Mouse (Mus musculus): ENCODE results near the gene Psmd9. TPM values are rescaled to one million over a fixed set of nuclear protein-coding genes. Genes with fewer than 3 reads are reported as not detected.

Gene Psmd9
- total RNA-seq, 2 experiments from 2014 or later = 29.2 to 29.7 TPM

GRCm38 (mm10) chr5:123276636-123277341 is 107.6 kb downstream of the Psmd9 start:
- intact Hi-C loops (cut with DNase I) = no loop called here
- DNase-seq (ENCODE audit: low spot score in 2 of 2) = no peak

GRCm38 (mm10) chr5:123277342-123277701 is 108.1 kb downstream of the Psmd9 start:
- intact Hi-C loops (cut with DNase I) = no loop called here

GRCm38 (mm10) chr5:123277704-123278103 is 108.5 kb downstream of the Psmd9 start:
- no peak for DNase-seq (ENCODE audit: low spot score in 2 of 2)
- intact Hi-C loops (cut with DNase I) = no loop called here

More at GRCm38 (mm10) chr5:123277342-123277701, 108.1 kb downstream of the Psmd9 start:
- DNase-seq (ENCODE audit: low spot score in 2 of 2) = no peak

DNA sequence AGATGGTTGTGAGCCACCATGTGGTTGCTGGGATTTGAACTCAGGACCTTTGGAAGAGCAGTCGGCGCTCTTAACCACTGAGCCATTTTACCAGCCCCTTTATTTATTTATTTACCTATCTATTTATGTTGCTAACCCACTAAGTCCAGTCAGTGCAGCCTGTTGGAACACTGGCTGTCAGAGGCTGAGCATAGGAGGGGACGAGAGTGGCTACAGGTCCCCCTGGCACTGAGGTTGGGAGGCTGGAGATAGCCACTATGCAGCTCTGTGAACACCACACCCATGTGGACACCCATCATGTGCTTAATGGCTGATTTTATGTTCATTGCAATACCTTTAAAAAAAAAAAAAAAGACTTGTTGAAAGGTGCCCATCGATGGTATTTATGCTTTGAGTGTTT is 110.0 kb downstream of the Psmd9 start:
- intact Hi-C loops (cut with DNase I) = no loop called here
- no peak for DNase-seq (ENCODE audit: low spot score in 2 of 2)

DNA sequence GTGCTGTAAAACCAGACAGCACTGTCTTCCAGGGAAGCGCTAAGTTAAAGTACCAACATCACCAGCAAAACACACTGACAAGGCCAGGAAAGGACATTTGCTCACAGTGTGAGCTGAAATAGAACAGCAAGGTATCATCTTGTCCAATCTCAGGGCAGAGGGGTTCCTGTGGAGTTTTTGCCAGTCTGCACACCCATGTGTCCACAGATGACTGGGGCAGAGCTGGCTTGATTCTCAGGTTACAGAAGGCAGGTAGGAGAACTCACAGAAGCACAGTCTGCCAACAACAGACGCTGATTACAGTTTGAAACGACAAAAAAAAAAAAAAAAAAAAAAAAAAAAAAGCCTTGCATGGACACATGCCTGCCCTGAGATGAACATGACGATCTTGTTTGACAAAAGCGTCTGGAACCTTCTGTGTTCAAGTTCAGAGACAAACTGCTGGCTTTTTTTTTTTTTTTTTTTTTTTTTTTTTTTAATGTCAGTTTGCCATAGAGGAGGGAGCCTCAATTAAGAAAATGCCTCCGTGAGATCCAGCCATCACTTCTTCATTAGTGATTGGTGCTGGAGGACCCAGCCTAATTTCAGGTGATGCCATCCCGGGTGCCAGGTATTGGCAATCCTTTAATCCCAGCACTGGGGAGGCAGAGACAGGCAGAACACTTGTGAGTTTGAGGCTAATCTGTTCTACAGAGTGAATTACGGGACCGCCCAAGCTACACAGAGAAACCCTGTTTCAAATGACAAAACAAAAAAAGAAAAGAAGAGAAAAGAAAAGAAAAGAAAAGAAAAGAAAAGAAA is 112.3 kb downstream of the Psmd9 start:
- DNase-seq (ENCODE audit: low spot score in 2 of 2) = no peak
- intact Hi-C loops (cut with DNase I) = no loop called here

DNA sequence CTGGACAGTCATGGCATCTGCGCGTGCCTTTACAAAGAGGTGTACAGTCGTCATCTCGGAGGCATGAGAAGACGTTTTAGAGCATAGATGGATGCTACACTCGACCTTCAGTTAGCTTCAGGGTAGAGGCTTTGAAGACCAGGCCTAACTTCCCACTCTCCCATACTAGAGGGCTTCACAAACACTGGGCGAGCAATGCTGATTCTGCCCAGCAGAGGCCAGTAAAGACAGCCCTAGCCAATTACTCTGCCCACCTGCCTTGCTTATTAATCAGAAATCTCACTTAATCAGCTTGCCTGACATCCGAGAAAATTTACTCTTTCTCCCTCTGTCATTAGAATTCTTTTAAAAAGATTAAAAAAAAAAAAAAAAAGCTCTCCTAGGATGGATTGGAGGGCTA is 116.0 kb downstream of the Psmd9 start:
- DNase-seq (ENCODE audit: low spot score in 2 of 2) = peak in 1 of 2 experiments; percentile 71
- intact Hi-C loops (cut with DNase I) = no loop called here

- intact Hi-C loops (cut with DNase I) = no loop called here
- DNase-seq (ENCODE audit: low spot score in 2 of 2) = no peak
Measured at GRCm38 (mm10) chr5:123288079-123288478, 118.9 kb downstream of the Psmd9 start.

GRCm38 (mm10) chr5:123294653-123295052 is 125.4 kb downstream of the Psmd9 start:
- intact Hi-C loops (cut with DNase I) = no loop called here
- DNase-seq (ENCODE audit: low spot score in 2 of 2) = no peak

GRCm38 (mm10) chr5:123296224-123296806 is 127.1 kb downstream of the Psmd9 start:
- intact Hi-C loops (cut with DNase I) = no loop called here
- DNase-seq (ENCODE audit: low spot score in 2 of 2) = no peak

- DNase-seq (ENCODE audit: low spot score in 2 of 2) = no peak
- intact Hi-C loops (cut with DNase I) = no loop called here
Measured at GRCm38 (mm10) chr5:123296972-123297754, 128.0 kb downstream of the Psmd9 start.

GRCm38 (mm10) chr5:123297830-123298229 is 128.6 kb downstream of the Psmd9 start:
- intact Hi-C loops (cut with DNase I) = no loop called here
- DNase-seq (ENCODE audit: low spot score in 2 of 2) = no peak

GRCm38 (mm10) chr5:123298526-123298925 is 129.3 kb downstream of the Psmd9 start:
- intact Hi-C loops (cut with DNase I) = no loop called here

More at GRCm38 (mm10) chr5:123298526-123298925, 129.3 kb downstream of the Psmd9 start:
- DNase-seq (ENCODE audit: low spot score in 2 of 2) = no peak

Other genes starting within 250 kb of the Psmd9 start
- 10 to 100 TPM; 29.1 to 31.1 TPM for gene Kdm2b, start 179.6 kb upstream of the Psmd9 start, total RNA-seq (2021)
- gene Orai1, start 154.3 kb upstream of the Psmd9 start, total RNA-seq (2021) = 10 to 100 TPM in 1 of 2 experiments, 1 to 10 TPM in 1; 9.6 to 12.0 TPM
- not detected for gene Morn3, start 122.4 kb upstream of the Psmd9 start, total RNA-seq (2021)
- gene Tmem120b, start 101.0 kb upstream of the Psmd9 start, total RNA-seq (2021) = 10 to 100 TPM; 15.8 to 18.8 TPM
- 10 to 100 TPM; 54.3 to 56.3 TPM for gene Rhof, start 36.7 kb upstream of the Psmd9 start, total RNA-seq (2021)
- gene Setd1b, start 27.2 kb upstream of the Psmd9 start, total RNA-seq (2021) = 10 to 100 TPM; 31.3 to 31.4 TPM
- gene Hpd, start 13.3 kb downstream of the Psmd9 start, total RNA-seq (2021) = not detected
- 1 to 10 TPM; 6.6 to 8.9 TPM for gene Wdr66, start 82.7 kb downstream of the Psmd9 start, total RNA-seq (2021)
- 10 to 100 TPM; 76.2 to 79.1 TPM for gene Bcl7a, start 174.4 kb downstream of the Psmd9 start, total RNA-seq (2021)
- gene Mlxip, start 225.4 kb downstream of the Psmd9 start, total RNA-seq (2021) = 10 to 100 TPM; 19.2 to 22.6 TPM